Mouse (Mus musculus): ENCODE results near the gene Spata33.
"Not testable (repeated sequence)": the region's sequence is repeated elsewhere in the genome, so short reads cannot be mapped to it uniquely, and the experiment has no call there.

Spata33 gene

DNA sequence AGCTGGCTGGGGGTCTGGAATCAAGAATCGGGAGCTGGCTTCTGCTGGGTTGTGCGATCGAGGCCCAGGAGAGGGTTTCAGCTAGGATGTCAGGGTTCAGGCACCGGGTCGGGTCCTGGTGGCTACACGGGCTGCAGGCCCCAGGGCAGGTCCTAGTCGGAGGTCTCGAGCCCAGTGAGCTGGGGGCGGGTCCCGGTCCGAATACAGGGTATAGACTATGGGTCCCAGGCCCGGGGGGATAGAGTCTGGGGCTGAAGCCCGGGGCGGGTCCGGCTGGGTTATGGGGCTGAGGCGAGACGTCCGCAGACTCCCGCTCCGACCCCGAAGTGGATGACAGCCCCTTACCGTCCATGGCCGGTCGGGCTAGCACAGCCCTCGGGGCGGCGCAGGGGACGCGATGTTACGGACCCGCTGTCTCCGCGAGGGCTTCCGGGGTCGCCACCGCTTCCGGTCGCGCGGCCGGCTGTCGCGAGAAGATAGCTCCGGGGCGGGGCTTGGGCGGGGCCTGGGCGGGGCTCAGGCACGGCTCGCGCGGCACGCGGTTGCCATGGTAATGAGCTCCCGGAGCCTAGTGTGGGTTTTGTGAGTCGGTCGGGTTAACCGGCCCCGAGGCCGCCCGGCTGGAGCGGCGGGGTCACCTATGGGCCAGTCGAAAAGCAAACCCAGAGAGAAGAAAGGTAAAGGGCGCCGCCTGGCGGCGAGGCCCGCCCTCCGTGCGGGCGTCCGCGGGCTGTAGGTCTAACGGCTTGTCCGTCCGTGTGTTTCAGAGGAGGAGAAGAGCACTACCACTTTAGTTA, at the start of gene Spata33, which contains the start of gene Chmp1a:
Gene Spata33, plus strand, starts transcription at position 512 of the 797 bp plus-strand sequence.
Gene Chmp1a, minus strand, starts transcription at position 443 of the 797 bp plus-strand sequence.
- peak; percentile 94 for DNase-seq (ENCODE audit: low read depth)

GRCm38 (mm10) chr8:123181391-123181790, 31.2 kb upstream of the Spata33 start:
- no peak for DNase-seq (ENCODE audit: low read depth)

- no peak for DNase-seq (ENCODE audit: low read depth)
Measured at GRCm38 (mm10) chr8:123185566-123186409, 26.8 kb upstream of the Spata33 start, which contains the start of gene Dpep1. Gene Dpep1, plus strand, starts transcription at chr8:123186242.

- no peak for DNase-seq (ENCODE audit: low read depth)
Measured at GRCm38 (mm10) chr8:123188006-123188405, 24.6 kb upstream of the Spata33 start.

GRCm38 (mm10) chr8:123188841-123189240, 23.8 kb upstream of the Spata33 start:
- no peak for DNase-seq (ENCODE audit: low read depth)

DNA sequence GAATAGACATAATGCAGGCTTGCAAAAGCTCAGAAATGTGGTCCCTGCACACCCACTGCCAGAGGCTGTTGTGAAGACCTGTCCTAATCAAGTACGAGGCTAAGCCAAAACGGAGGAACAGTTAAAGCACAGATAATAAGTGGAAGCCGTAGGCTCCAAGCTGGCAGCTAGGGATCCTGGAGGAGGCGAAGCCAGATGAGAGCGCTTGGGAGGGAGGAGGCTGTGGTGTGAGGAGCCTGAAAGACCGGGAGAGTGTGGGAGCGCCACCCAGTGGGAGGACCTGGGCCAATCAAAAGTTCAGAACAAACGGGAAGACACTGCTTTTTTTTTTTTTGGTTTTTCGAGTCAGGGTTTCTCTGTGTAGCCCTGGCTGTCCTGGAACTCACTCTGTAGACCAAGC, 22.0 kb upstream of the Spata33 start:
- peak; percentile 70 for DNase-seq (ENCODE audit: low read depth)

DNA sequence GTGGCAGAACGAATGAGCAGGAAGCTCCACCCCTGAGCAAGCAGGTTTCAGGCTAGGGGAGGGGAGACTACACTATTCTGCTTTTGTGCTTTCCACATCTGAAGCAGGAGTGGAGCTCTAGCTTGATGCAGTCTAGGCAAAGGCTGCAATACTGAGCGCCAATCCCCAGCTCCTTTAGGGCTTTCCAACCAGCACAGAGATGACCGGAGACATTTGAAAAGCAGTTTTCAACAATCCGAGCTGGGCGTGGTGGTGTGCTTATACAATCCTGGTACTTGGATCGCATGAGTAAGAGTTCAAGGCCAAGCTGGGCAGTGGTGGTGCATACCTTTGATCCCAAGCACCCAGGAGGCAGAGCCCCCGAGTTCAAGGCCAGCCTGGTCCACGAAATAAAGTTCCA, 20.7 kb upstream of the Spata33 start:
- DNase-seq (ENCODE audit: low read depth) = no peak

DNA sequence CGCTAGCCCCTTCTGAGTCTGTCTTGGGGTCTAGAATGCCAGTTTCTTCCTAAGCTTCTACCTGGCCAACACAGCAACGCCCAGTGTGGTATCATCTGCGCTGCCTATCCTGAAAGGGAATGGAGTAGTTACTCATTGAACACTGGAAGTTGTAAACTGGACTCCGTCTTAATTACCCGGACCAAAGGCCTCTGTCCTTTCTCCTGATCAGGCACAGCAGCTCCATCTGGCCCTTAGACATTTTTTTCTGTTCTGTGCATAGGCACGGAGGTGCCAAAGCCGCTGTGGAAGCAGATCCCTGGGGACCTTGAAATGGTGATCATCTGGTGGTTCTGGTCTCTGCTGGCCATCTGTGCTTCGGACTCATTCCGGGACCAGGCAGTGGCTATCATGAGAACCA, 18.9 kb upstream of the Spata33 start:
- no peak for DNase-seq (ENCODE audit: low read depth)

DNA sequence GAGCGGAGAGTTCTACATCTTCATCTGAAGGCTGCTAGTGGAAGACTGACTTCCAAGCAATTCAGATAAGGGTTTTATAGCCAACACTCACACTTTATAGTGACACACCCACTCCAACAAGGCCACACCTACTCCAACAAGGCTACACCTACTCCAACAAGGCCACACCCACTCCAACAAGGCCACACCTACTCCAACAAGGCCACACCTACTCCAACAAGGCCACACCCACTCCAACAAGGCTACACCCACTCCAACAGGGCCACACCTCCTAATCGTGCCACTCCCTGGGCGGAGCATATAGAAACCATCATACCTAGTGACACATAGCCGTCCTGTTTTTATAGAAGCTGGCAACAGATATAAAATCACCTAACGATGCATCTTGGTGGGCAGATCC, 15.6 kb upstream of the Spata33 start:
- not testable (repeated sequence) for DNase-seq (ENCODE audit: low read depth)

- DNase-seq (ENCODE audit: low read depth) = no peak
Measured at GRCm38 (mm10) chr8:123199864-123200263, 12.8 kb upstream of the Spata33 start.

DNA sequence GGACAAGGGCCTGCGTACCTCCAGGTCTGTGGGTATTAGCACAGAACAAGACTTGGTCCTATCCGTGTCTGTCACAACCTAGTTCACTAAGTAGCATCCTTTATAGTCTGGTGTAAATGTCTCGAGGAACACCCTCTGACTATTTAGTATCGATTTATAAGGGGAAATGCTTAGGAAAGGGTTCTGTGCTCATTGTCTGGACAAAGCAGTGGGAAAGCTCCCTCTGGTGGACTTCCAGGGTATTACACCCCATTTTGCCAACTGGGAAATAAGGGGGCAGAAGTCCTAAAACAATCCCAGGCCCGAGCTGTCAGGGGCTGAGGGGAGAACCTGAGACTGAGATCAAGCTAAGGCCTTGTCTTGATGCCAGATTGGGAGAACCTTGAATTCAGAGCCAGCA, 10.3 kb upstream of the Spata33 start:
- peak; percentile 85 for DNase-seq (ENCODE audit: low read depth)

DNA sequence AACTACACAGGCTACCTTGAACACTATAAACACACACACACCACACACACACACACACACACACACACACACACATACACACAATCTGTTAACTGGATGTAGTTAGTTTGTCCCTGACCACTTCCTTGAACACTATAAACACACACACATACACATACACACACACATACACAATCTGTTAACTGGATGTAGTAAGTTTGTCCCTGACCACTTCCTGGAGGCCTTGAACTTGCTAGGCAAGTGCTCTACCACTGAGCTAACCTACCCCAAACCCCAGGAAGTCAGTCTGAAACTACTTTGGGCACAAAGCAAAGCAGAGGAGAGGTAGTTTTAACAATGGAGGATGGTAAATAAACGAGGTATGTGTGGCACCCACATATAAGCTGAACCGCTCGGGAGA, 9.1 kb upstream of the Spata33 start:
- DNase-seq (ENCODE audit: low read depth) = peak; percentile 64

- DNase-seq (ENCODE audit: low read depth) = peak; percentile 29
Measured at GRCm38 (mm10) chr8:123211876-123212275, 756 bp upstream of the Spata33 start.

- no peak for DNase-seq (ENCODE audit: low read depth)
Measured at GRCm38 (mm10) chr8:123213118-123213772, 613 bp downstream of the Spata33 start.

- DNase-seq (ENCODE audit: low read depth) = no peak
Measured at GRCm38 (mm10) chr8:123215430-123215829, 2.8 kb downstream of the Spata33 start.

- no peak for DNase-seq (ENCODE audit: low read depth)
Measured at GRCm38 (mm10) chr8:123220917-123221316, 8.3 kb downstream of the Spata33 start.

DNA sequence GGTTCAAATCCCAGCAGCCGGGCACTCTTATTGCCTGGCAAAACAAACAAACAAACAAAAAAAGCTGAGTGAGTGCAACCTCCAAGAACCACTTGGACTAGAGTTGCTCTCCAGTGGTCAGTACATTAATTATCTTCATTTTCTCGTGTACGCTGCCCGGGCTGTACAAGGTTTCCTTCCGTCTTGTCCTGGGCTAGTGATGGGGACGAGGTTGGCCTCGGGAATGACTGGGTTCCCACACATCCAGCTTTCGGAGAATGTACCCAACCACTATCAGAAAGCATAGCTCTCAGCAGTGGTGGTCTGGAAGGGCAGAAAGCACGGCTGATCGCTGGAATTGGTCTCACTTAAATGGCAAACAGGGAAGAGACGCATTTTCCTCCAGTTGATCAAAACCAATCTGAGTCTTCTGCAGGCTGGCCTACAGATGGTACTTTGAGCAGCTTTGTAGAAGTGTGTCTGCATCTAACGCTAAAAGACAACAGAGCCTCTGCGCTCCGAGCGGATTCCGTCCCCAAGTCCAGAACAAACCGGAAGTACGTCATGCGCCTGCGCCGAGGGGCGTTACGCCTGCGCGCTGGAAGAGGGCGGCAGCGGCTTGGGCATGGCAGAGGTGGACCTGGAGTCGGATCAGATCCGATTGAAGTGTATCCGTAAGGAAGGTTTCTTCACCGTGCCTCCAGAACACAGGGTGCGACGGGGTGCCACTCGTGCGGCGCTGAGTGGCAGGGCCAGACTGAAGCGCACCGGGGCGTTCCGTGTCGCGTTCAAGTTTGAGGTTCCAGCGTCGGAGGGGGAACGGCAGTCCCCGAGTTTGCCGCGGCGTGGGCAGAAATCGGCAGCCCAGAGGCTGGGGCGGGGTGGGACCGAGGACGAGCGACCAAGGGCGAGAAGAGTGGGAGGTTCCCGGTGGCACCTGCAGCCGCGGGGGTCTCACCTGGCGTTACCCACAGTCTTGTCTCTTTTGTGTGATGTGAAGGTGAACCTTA, 11.9 kb downstream of the Spata33 start, which contains the start of gene Cdk10:
Gene Cdk10, plus strand, starts transcription at position 565 of the 989 bp plus-strand sequence.
- peak; percentile 93 for DNase-seq (ENCODE audit: low read depth)

DNA sequence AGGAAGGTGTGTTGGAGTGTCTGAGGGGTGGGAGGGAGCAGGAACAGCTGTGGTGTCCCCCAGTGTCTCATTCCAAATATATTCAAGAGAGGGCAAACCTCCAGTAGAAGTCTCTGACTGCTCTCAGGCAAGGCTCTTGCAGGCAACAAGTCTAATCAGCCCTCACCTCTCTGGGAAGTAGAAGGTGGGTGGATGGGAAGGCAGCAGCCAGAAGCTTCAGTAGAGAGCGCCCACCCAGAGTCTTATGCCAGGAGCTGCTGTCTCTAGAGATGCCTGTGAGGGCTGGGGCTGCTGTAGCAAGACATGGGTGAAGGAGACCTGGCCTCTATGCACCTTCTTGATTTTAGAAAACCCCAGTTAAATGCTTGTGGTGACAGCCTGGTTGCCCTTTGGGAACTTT, 15.8 kb downstream of the Spata33 start:
- no peak for DNase-seq (ENCODE audit: low read depth)

DNA sequence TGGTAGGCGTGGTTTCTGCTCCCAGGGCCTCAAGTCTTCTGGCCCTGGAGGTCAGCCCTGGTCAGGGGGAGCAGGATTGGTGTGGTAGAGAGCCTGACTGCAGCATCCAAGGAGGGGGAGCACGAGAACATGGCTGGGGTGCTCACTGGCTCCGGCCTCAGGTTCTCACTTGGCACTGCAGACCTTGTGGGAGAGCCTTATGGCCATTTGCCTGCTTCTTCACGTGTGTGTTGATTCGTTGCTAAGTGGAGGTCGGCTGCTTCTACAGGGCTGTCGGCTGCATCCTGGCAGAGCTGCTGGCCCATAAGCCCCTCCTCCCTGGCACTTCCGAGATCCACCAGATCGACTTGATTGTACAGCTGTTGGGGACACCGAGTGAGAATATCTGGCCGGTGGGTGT, 17.7 kb downstream of the Spata33 start:
- DNase-seq (ENCODE audit: low read depth) = not testable (repeated sequence)

DNA sequence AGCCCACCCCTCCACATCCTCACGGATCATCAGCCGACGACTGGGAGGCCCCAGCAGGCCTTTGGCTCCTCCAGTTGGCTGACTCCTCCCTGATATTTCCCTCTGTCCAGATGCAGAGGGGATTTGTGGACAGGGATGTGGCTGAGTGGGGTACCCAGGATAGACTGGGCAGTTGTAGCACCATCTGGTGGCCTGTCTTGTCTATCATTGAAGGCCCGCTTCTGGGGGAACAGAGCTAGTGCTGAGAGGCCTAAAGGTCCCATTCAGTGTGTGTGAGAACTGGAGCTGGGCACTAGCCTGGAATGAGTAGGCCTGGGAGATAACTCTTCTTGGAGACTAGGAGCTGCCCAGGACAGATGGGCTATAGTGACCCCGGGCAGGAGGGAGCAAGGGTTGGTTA, 19.1 kb downstream of the Spata33 start:
- DNase-seq (ENCODE audit: low read depth) = no peak

DNA sequence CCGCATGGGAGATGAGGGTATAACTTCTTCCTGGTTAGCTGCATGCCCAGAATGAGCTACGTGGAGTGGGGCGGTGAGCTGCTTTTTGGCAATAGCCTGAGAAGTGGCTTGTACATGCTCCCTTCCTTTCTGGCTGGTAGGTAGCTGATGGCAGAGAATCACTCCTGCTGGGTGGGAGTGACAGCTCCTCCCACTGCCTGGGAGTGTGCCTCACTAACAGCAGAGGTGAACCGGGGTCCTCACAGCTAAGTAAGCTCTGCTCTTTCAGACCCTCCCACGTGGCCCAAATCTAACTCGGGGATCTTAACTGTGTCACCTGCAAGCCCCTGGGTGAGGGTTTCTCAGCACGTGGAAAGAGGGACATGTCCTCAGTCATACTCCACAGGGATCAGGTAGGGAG, 19.9 kb downstream of the Spata33 start:
- DNase-seq (ENCODE audit: low read depth) = no peak

All from naive thymus-derived CD4-positive, alpha-beta T cell, adult 2 months (primary cell).